Comparison of ENCODE assay signal across 17 mouse cellular contexts in genomic region chr1:24550031-24550430, GRCm38 (mm10). TPM values are rescaled to one million over a fixed set of nuclear protein-coding genes. Genes with fewer than 3 reads are reported as not detected.
DNase-seq lines count a peak whose midpoint lies in the region; ATAC-seq lines count a peak whose summit lies in the region.
"Had no signal": no experiment of that assay in that cellular context is flagged by ENCODE, and none has a peak within 500 bp of the region (broad histone marks: within the 10 kb centered on the region; RNA-seq: fewer than 3 reads in every experiment).

No protein-coding gene starts in this region.

- H3K4me3 ChIP-seq in limb, embryonic 12.5 days (replicated peaks), result no peak overlapping the region
- H3K4me3 ChIP-seq in limb, embryonic 10.5 days, result no peak overlapping the region
- H3K4me3 ChIP-seq in embryonic facial prominence, embryonic 13.5 days, result no peak overlapping the region
- no peak overlapping the region for H3K4me3 ChIP-seq in stomach, embryonic 15.5 days (replicated peaks)
- H3K4me3 ChIP-seq: erythroblast, embryonic 14.5 days; midbrain, embryonic 12.5 days; neural tube, embryonic 12.5 days had no signal

- no peak for ATAC-seq in limb, embryonic 12.5 days (ENCODE audit: insufficient number of reproducible peaks, insufficient read depth, low FRiP score, low TSS enrichment, low read depth)
- no peak for ATAC-seq in embryonic facial prominence, embryonic 13.5 days (ENCODE audit: insufficient number of reproducible peaks, insufficient read depth, low FRiP score, low TSS enrichment, low read depth)
- ATAC-seq in stomach, embryonic 15.5 days (ENCODE audit: insufficient read depth, low FRiP score, low read depth), result no peak
- ATAC-seq: forebrain, postnatal 0 days; liver, postnatal 0 days had no signal

- WGBS in limb, embryonic 12.5 days, result 25% methylated on average over 10 of the region's 10 CpGs
- WGBS in limb, embryonic 10.5 days, result 61% methylated on average over 10 of the region's 10 CpGs
- WGBS in embryonic facial prominence, embryonic 13.5 days, result 32% methylated on average over 10 of the region's 10 CpGs
- 29% methylated on average over 10 of the region's 10 CpGs for WGBS in stomach, embryonic 15.5 days

- H3K36me3 ChIP-seq in limb, embryonic 12.5 days, result no peaks in the 10 kb centered on the region
- H3K36me3 ChIP-seq in limb, embryonic 10.5 days, result no peaks in the 10 kb centered on the region
- H3K36me3 ChIP-seq in embryonic facial prominence, embryonic 13.5 days, result no peaks in the 10 kb centered on the region
- no peaks in the 10 kb centered on the region for H3K36me3 ChIP-seq in stomach, embryonic 15.5 days
- H3K36me3 ChIP-seq: G1E; midbrain, embryonic 12.5 days; neural tube, embryonic 12.5 days had no signal

- H3K9me3 ChIP-seq in limb, embryonic 12.5 days, result no peaks in the 10 kb centered on the region
- H3K9me3 ChIP-seq in limb, embryonic 10.5 days (replicated peaks), result no peaks in the 10 kb centered on the region
- H3K9me3 ChIP-seq in embryonic facial prominence, embryonic 13.5 days, result no peaks in the 10 kb centered on the region
- H3K9me3 ChIP-seq in stomach, embryonic 15.5 days, result no peaks in the 10 kb centered on the region
- H3K9me3 ChIP-seq: G1E; midbrain, embryonic 12.5 days; neural tube, embryonic 12.5 days had no signal

- no peaks in the 10 kb centered on the region for H3K27me3 ChIP-seq in limb, embryonic 12.5 days
- H3K27me3 ChIP-seq in limb, embryonic 10.5 days (ENCODE audit: low read depth, poor library complexity, severe bottlenecking), result no peaks in the 10 kb centered on the region
- H3K27me3 ChIP-seq in embryonic facial prominence, embryonic 13.5 days, result no peaks in the 10 kb centered on the region
- no peaks in the 10 kb centered on the region for H3K27me3 ChIP-seq in stomach, embryonic 15.5 days (replicated peaks)
- H3K27me3 ChIP-seq: midbrain, embryonic 12.5 days; neural tube, embryonic 12.5 days had no signal

- peak overlapping the region; percentile 47; the same call in 1 of the 2 replicates for H3K27ac ChIP-seq in limb, embryonic 12.5 days
- no peak overlapping the region for H3K27ac ChIP-seq in limb, embryonic 10.5 days
- no peak overlapping the region for H3K27ac ChIP-seq in embryonic facial prominence, embryonic 13.5 days
- no peak overlapping the region for H3K27ac ChIP-seq in stomach, embryonic 15.5 days
- H3K27ac ChIP-seq: midbrain, embryonic 12.5 days; neural tube, embryonic 12.5 days had no signal

- H3K4me2 ChIP-seq in limb, embryonic 12.5 days, result peak overlapping the region; percentile 25
- H3K4me2 ChIP-seq in embryonic facial prominence, embryonic 13.5 days, result peak overlapping the region; percentile 30
- peak overlapping the region; percentile 21; the same call in 1 of the 2 replicates for H3K4me2 ChIP-seq in stomach, embryonic 15.5 days
- H3K4me2 ChIP-seq: midbrain, embryonic 12.5 days; neural tube, embryonic 12.5 days had no signal

- H3K4me1 ChIP-seq in limb, embryonic 12.5 days (replicated peaks), result peaks cover 17% of the 10 kb centered on the region; the same call in 1 of the 2 replicates
- H3K4me1 ChIP-seq in limb, embryonic 10.5 days, result peaks cover 9% of the 10 kb centered on the region; the same call in 1 of the 2 replicates
- peaks cover 4% of the 10 kb centered on the region for H3K4me1 ChIP-seq in embryonic facial prominence, embryonic 13.5 days
- no peaks in the 10 kb centered on the region for H3K4me1 ChIP-seq in stomach, embryonic 15.5 days
- H3K4me1 ChIP-seq: midbrain, embryonic 12.5 days; neural tube, embryonic 12.5 days had no signal

- no peak overlapping the region for H3K9ac ChIP-seq in limb, embryonic 12.5 days (replicated peaks)
- H3K9ac ChIP-seq in embryonic facial prominence, embryonic 13.5 days, result no peak overlapping the region
- H3K9ac ChIP-seq in stomach, embryonic 15.5 days, result no peak overlapping the region
- H3K9ac ChIP-seq: forebrain, postnatal 0 days; liver, postnatal 0 days; midbrain, embryonic 12.5 days; neural tube, embryonic 12.5 days had no signal

- DNase-seq in embryo, embryonic 11 days, result peak; percentile 42
- no peak for DNase-seq in embryo, embryonic 10.5 days (ENCODE audit: low spot score)
- DNase-seq in limb, embryonic 10.5 days (ENCODE audit: low spot score), result no peak
- no peak for DNase-seq in right cerebral cortex, postnatal 36 days (ENCODE audit: low spot score in 2 of 2)
- DNase-seq: adrenal gland, postnatal 36 days; forebrain, postnatal 0 days; heart, adult 18-20 months; kidney, adult 18-20 months; liver, postnatal 0 days; retina, postnatal 1 day had no signal

RNA-seq across cellular contexts. Expression of gene Col19a1, which starts 37.2 kb away (rescaled TPM):
- polyA plus RNA-seq in limb, embryonic 12.5 days (2016; fragmentation: Nextera tagmentation; extraction: Ambion mirVana), result 5.5 and 6.2 TPM in 2 replicates
- polyA plus RNA-seq in limb, embryonic 10.5 days (2016; fragmentation: Nextera tagmentation; extraction: Ambion mirVana), result 0.26 and 0.56 TPM in 2 replicates
- polyA plus RNA-seq in embryonic facial prominence, embryonic 13.5 days (2015; fragmentation: Nextera tagmentation; extraction: Ambion mirVana), result 1.8 and 2.4 TPM in 2 replicates
- polyA plus RNA-seq in stomach, embryonic 15.5 days (2015; fragmentation: Nextera tagmentation; extraction: Ambion mirVana), result 3.5 and 3.6 TPM in 2 replicates
- polyA plus RNA-seq: erythroblast, embryonic 14.5 days; G1E; liver, postnatal 0 days had no signal
